Mouse (Mus musculus) myocyte (in vitro differentiated cells): ENCODE data around the gene Ccn1. TPM values are rescaled to one million over a fixed set of nuclear protein-coding genes. Genes with fewer than 3 reads are reported as not detected.

Source experiments
- H3K27me3 ChIP-seq: one replicate; pipeline ENCODE4 v1.6.1; 2011; ENCODE audit not compliant: control insufficient read depth, insufficient read depth, insufficient read length
- H3K36me3 ChIP-seq: one replicate; pipeline ENCODE4 v1.6.1; 2011; ENCODE audit not compliant: control insufficient read depth, insufficient read depth
- H3K4me2 ChIP-seq: one replicate; pipeline ENCODE4 v1.6.1; 2011; ENCODE audit warnings: low read depth, control low read depth
- H3K4me3 ChIP-seq: one replicate; pipeline ENCODE4 v1.5.1; 2011; ENCODE audit warnings: mild to moderate bottlenecking, control low read depth, moderate library complexity
- H3K79me2 ChIP-seq: one replicate; pipeline ENCODE4 v1.6.1; 2011; ENCODE audit not compliant: control insufficient read depth, insufficient read depth
- H3ac ChIP-seq: one replicate; pipeline ENCODE4 v1.6.1; 2011; ENCODE audit not compliant: control insufficient read depth, insufficient read length
- CEBPB ChIP-seq: IDR thresholded peaks from 2 replicates; pipeline ENCODE4 v1.6.1; 2011; ENCODE audit warnings: mild to moderate bottlenecking, moderate library complexity; ENCODE audit not compliant: poor library complexity, insufficient read depth, severe bottlenecking
- E2F4 ChIP-seq: IDR thresholded peaks from one replicate; pipeline ENCODE4 v1.6.1; 2011; ENCODE audit warnings: mild to moderate bottlenecking, control low read depth, moderate library complexity; ENCODE audit not compliant: insufficient read depth
- MAX ChIP-seq: IDR thresholded peaks from one replicate; pipeline ENCODE4 v1.6.1; 2011; ENCODE audit warnings: low read depth, mild to moderate bottlenecking, control low read depth
- MYOD1 ChIP-seq, 3 experiments: IDR thresholded peaks; one replicate each; pipeline ENCODE4 v1.6.1; 2011; ENCODE audit warnings: control low read depth in 2 of 3, low read depth in 2 of 3, mild to moderate bottlenecking in 2 of 3, moderate library complexity in 1 of 3; ENCODE audit not compliant: insufficient read length in 2 of 3, control insufficient read depth in 1 of 3
- MYOG ChIP-seq, 3 experiments: IDR thresholded peaks; one replicate each; pipeline ENCODE4 v1.6.1; 2011; ENCODE audit warnings: control low read depth in 2 of 3, low read depth in 2 of 3, mild to moderate bottlenecking in 2 of 3; ENCODE audit not compliant: insufficient read length in 2 of 3, control insufficient read depth in 1 of 3, insufficient read depth in 1 of 3
- POLR2A ChIP-seq: IDR thresholded peaks from one replicate; pipeline ENCODE4 v1.6.1; 2011; ENCODE audit warnings: low read depth, mild to moderate bottlenecking, control low read depth, moderate library complexity; ENCODE audit not compliant: insufficient read length
- POLR2AphosphoS2 ChIP-seq: IDR thresholded peaks from one replicate; pipeline ENCODE4 v1.6.1; 2011; ENCODE audit warnings: low read depth, control low read depth; ENCODE audit not compliant: insufficient read length
- REST ChIP-seq: IDR thresholded peaks from one replicate; pipeline ENCODE4 v1.6.1; 2011; ENCODE audit warnings: mild to moderate bottlenecking, control low read depth, moderate library complexity; ENCODE audit not compliant: insufficient read depth, insufficient read length
- SRF ChIP-seq: IDR thresholded peaks from one replicate; pipeline ENCODE4 v1.6.1; 2011; ENCODE audit warnings: low read depth; ENCODE audit not compliant: control insufficient read depth, insufficient read length
- TCF12 ChIP-seq: IDR thresholded peaks from one replicate; pipeline ENCODE4 v1.6.1; 2011; ENCODE audit warnings: mild to moderate bottlenecking, control low read depth; ENCODE audit not compliant: poor library complexity, insufficient read depth, severe bottlenecking
- TCF3 ChIP-seq: IDR thresholded peaks from one replicate; pipeline ENCODE4 v1.6.1; 2011; ENCODE audit warnings: low read depth, control low read depth; ENCODE audit not compliant: insufficient read length
- USF1 ChIP-seq: IDR thresholded peaks from one replicate; pipeline ENCODE4 v1.6.1; 2011; ENCODE audit warnings: low read depth, mild to moderate bottlenecking, control low read depth, moderate library complexity
- polyA plus RNA-seq: library from polyadenylated mRNA; unstranded; fragments of >200 nt; fragmentation: generic; extraction: Trizol; gene quantifications from one replicate; pipeline ENCODE4 v1.2.1, GENCODE M21; 2012; ENCODE audit warnings: missing spikeins

Ccn1 gene
- polyA plus RNA-seq, 1 experiment: 49.6 TPM

GRCm38 (mm10) chr3:145653191-145653940 is 3.6 kb upstream of the Ccn1 start:
- Histone ChIP-seq H3K79me2 (peaks cover 33% of the 10 kb centered on the region), H3ac (peak overlapping the region; percentile 53), H3K27me3 (no peaks in the 10 kb centered on the region), H3K36me3 (no peaks in the 10 kb centered on the region), H3K4me2 (peak overlapping the region; percentile 93), H3K4me3 (peak overlapping the region; percentile 65)
- peak; percentile 99 for TF ChIP-seq SRF
- no peak for TF ChIP-seq MYOG (IDR thresholded peaks at IDR 0.05; ENCODE audit: control insufficient read depth in 1 of 3, insufficient read depth in 1 of 3, insufficient read length in 2 of 3, low read depth in 2 of 3)
- no peak for TF ChIP-seq TCF3
- peak; percentile 73 for TF ChIP-seq POLR2AphosphoS2
- TF ChIP-seq CEBPB: no peak
- peak; percentile 60 for TF ChIP-seq POLR2A
- TF ChIP-seq REST: no peak
- TF ChIP-seq USF1: no peak
- TF ChIP-seq TCF12: no peak
- TF ChIP-seq MAX: no peak
- no peak for TF ChIP-seq E2F4
- peak in 1 of 3 experiments; percentile 21 for TF ChIP-seq MYOD1 (IDR thresholded peaks at IDR 0.05; ENCODE audit: control insufficient read depth in 1 of 3, insufficient read length in 2 of 3, low read depth in 2 of 3)

- TF ChIP-seq USF1 (no peak), E2F4 (no peak), MYOG (IDR thresholded peaks at IDR 0.05; ENCODE audit: control insufficient read depth in 1 of 3, insufficient read depth in 1 of 3, insufficient read length in 2 of 3, low read depth in 2 of 3) (peak in 2 of 3 experiments; percentile 5 to 77), POLR2A (peak; percentile 55), CEBPB (no peak), TCF12 (no peak), TCF3 (no peak), SRF (peak; percentile 64), MAX (no peak), REST (no peak), POLR2AphosphoS2 (peak; percentile 47), MYOD1 (IDR thresholded peaks at IDR 0.05; ENCODE audit: control insufficient read depth in 1 of 3, insufficient read length in 2 of 3, low read depth in 2 of 3) (peak in 1 of 3 experiments; percentile 48)
- Histone ChIP-seq H3K4me2 (peak overlapping the region; percentile 93), H3ac (peak overlapping the region; percentile 53), H3K36me3 (peaks cover 3% of the 10 kb centered on the region), H3K79me2 (peaks cover 36% of the 10 kb centered on the region), H3K27me3 (no peaks in the 10 kb centered on the region), H3K4me3 (peak overlapping the region; percentile 65)
These were observed 2.7 kb upstream of the Ccn1 start for GRCm38 (mm10) chr3:145652322-145653131.

GRCm38 (mm10) chr3:145651978-145652321 is 2.2 kb upstream of the Ccn1 start:
- peak overlapping the region; percentile 53 for H3ac ChIP-seq
- TF ChIP-seq SRF (no peak), TCF12 (no peak), MYOD1 (IDR thresholded peaks at IDR 0.05; ENCODE audit: control insufficient read depth in 1 of 3, insufficient read length in 2 of 3, low read depth in 2 of 3) (no peak), POLR2A (no peak), MAX (no peak), REST (no peak), CEBPB (no peak), POLR2AphosphoS2 (no peak), E2F4 (no peak), USF1 (no peak), MYOG (IDR thresholded peaks at IDR 0.05; ENCODE audit: control insufficient read depth in 1 of 3, insufficient read depth in 1 of 3, insufficient read length in 2 of 3, low read depth in 2 of 3) (no peak)
- peak overlapping the region; percentile 93 for H3K4me2 ChIP-seq

More at GRCm38 (mm10) chr3:145651978-145652321, 2.2 kb upstream of the Ccn1 start:
- Histone ChIP-seq H3K4me3 (peak overlapping the region; percentile 65), H3K79me2 (peaks cover 36% of the 10 kb centered on the region), H3K36me3 (peaks cover 8% of the 10 kb centered on the region), H3K27me3 (no peaks in the 10 kb centered on the region)
